Mouse (Mus musculus) CH12F3 (cell line): ENCODE data around the gene Pts.

Experiments used
- in situ Hi-C: fragments of 300-500 bp; cut with MboI; formaldehyde crosslinking; loops from 2 replicates; pipeline ENCODE4 v1.14.3; 2020; ENCODE audit warnings: low sequenced_read_pairs

Gene Pts

GRCm38 (mm10) chr9:50533791-50534190 lies 5.3 kb upstream of the Pts start:
- in situ Hi-C loops, result loop anchor here (10.0 to 25.0 kb wide), 2 partner anchors 199 to 1046 kb away; partner anchors contain the start of gene Ttc12

GRCm38 (mm10) chr9:50533328-50533727 lies 4.8 kb upstream of the Pts start:
- in situ Hi-C loops, result loop anchor here (10.0 to 25.0 kb wide), 2 partner anchors 199 to 1046 kb away; partner anchors contain the start of gene Ttc12

DNA sequence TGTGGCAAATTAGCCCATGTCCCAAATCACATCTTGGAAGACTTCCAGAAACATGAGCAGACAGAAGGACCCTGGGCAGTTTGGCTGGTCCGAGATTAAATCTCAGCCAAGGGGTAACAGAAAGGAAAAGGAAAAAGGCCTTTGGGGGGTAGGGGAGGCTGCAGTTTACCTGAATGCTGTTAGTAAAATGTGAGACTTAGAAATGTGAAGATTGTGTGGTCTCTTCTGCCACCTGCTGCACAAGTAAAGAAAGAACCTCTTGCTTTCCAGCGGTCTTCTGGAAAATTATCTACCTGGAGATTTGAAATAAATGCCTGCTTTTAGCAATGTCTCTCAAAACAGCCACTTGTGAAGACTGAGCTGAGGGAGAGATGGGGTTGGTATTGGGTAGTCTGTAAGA lies 2.4 kb upstream of the Pts start:
- in situ Hi-C loops, result loop anchor here (10.0 to 25.0 kb wide), 2 partner anchors 196 to 1044 kb away; partner anchors contain the start of gene Ttc12

DNA sequence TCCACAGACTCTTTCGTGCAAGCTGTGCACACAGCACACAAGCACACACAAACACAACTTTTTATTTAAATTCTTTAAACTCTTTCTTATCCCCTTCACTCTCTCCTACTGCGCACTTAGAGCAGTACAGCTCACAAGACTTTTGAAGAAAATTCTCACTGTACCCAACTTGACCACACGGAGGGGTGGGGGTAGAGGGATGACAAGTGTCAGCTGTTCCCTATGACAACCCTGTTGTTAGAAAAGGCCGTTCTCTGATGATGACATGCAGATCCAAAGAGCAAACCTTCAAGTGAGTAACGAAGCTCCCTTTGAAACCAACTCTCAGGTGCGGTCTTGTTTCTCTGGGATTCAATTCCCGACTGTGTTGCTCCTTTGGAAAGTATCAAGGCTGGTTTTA lies 664 bp downstream of the Pts start:
- in situ Hi-C loops, result loop anchor here (5.0 to 25.0 kb wide), 2 partner anchors 71 to 1041 kb away; partner anchors contain the start of gene Ttc12

DNA sequence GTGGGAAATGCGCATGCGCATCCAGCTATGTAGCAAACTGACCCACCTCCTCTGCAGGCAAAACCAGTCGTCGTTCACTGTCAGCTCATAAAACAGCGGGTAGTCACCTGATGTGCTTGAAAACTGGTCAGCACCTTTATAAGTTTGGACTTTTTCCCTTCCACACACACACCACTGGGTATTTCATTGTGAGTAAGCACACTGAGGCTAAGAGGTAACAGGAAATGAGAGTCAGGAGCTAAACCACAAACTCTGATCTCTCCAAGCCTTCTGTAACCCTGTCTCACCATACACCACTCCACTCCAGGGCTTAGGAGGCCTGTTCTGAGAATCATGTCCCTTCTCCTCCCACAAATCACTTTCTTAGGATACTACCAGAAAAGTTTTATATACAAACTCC lies 2.9 kb downstream of the Pts start:
- in situ Hi-C loops, result loop anchor here (5.0 to 25.0 kb wide), 2 partner anchors 68 to 1038 kb away; partner anchors contain the start of gene Ttc12

DNA sequence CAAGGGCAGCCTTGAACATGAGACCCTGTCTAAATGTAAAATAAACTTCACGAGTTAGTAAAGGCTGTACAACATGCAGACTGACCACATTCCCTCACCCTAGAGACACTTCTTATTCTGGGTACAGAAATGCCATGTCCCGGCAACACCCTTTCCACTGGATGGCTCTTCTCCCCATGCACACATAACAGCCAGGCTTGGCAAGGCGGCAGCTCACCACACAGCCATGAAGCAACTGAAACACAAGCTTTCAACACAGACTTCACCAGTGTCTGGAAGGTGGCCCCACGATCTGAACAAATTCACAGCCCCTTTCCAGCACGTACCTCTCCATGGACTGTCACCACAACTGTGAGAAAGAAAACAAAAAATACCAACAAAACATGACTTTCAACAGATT lies 3.6 kb downstream of the Pts start:
- in situ Hi-C loops, result loop anchor here (5.0 to 25.0 kb wide), 2 partner anchors 68 to 1038 kb away; partner anchors contain the start of gene Ttc12

DNA sequence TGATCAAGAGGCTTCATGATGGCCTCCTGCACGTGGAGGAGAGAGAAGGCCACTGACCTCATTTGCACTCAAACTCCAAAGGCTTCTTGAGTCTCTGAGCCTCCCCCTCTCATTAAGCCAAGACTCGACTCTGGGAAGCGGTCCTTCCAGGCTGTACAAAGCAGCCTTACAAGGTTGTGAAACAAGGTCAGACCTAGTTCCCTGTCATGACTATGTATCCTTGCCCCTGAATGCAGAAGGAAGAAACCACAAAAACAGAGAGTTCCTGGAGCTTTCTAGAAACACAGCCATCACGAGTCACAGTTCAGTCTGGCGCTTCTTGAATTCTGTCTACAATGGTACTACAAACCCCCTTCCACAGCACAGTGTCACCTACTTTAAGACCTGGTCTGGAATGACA lies 6.0 kb downstream of the Pts start:
- in situ Hi-C loops, result no loop called here

DNA sequence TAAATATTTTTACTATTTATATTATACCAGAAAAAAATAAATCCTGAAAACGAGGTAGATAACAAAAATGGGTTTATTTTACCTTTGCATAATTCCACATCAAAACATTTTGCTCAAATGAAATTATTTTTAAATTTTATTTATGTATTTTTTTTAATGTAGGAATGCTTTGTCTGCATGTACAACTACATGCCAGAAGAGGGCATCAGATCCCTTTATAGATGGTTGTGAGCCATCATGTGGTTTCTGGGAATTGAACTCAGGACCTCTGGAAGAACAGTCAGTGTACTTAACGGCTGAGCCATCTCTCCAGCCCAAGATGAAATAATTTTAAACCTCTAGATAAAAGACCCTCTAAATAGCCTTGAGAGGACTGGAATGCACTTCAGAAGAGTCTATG lies 7.0 kb downstream of the Pts start:
- in situ Hi-C loops, result no loop called here

GRCm38 (mm10) chr9:50520748-50521147 lies 7.8 kb downstream of the Pts start:
- in situ Hi-C loops, result no loop called here

DNA sequence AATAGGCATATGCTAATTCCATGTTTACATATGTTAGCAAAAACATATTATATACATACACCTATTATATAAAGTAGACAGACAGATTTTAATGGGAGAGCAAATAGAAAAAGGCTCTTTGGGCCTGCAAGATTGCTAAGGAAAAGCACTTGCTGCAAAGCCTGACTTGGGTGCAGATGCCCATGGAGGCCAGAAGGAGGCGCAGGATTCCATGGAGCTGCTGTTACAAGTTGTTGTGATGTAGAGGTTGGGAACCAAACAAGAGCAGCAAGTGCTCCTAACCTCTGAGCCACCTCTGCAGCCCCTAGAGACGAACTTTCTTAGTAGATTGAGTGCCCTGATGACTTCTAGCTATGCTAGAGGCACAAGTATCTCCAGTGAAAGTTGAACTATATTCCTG lies 9.7 kb downstream of the Pts start:
- in situ Hi-C loops, result no loop called here

GRCm38 (mm10) chr9:50515462-50515861 lies 13.1 kb downstream of the Pts start:
- in situ Hi-C loops, result no loop called here

DNA sequence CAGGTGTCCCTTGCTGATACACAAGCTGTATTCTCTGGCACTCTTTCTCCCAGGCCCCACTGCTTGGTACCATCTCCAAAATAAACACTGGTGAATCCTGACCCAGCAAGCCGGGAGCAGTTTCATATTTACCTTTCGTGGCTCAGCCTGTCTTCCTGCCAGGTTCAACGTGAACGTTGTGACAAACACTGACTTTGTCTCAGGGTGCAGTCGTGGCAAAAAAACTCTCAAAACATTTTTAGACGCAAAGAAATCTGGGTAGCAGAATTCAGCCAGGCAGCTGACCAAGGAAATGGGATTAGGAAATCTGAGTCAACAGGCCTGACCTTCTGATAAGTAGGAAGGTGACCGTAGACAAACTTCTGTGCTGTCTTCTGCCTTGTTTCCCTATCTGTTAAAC lies 21.0 kb downstream of the Pts start:
- in situ Hi-C loops, result no loop called here

- in situ Hi-C loops, result no loop called here
Measured at GRCm38 (mm10) chr9:50505405-50505804, 23.1 kb downstream of the Pts start.

DNA sequence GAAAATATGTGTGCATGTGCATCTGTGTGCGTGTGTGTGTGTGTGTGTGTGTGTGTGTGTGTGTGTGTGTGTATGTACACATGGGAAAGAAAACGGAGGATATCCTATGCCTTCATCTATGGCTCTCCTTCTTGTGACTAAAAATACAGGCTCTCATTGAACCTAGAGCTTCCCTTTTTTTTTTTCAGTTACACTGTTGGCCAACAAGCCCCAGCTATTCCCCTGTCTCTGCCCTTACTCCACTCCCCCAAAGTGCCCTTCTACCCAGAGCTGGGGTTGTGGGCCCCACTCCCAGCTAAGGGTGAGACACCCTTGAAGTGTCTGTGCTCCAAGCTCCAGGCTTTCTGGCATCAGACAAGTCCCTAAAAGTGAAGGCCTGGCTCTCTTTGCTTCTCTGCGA lies 25.6 kb downstream of the Pts start:
- in situ Hi-C loops, result no loop called here

DNA sequence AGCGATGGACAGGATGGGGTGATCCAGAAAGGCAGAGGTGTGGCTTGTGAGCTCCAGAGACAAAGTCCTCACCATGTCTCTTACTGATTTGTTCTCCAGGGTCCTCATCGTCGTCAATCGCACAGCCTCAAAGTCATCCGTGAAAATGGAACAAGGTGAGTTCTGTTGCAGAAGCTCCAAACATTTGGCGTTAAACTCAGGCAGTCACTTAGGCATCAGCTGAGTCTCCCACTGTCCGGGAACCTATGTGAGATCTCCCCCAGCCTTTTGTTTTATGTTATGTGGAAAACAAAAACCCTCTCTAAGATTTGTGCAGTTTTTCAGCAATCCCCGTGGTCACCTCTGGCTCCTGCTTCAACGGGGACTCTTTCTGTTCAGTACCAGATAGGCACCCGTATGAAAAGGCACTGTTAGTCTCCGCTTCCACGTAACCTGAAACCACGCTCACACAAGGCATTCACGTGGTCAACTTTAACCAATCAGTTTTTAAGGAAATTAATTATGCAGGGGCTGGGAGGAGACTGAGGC lies 27.5 kb downstream of the Pts start:
- in situ Hi-C loops, result no loop called here

- in situ Hi-C loops, result no loop called here
Measured at GRCm38 (mm10) chr9:50500467-50500973, 28.0 kb downstream of the Pts start.

- in situ Hi-C loops, result no loop called here
Measured at GRCm38 (mm10) chr9:50499781-50500180, 28.7 kb downstream of the Pts start.

DNA sequence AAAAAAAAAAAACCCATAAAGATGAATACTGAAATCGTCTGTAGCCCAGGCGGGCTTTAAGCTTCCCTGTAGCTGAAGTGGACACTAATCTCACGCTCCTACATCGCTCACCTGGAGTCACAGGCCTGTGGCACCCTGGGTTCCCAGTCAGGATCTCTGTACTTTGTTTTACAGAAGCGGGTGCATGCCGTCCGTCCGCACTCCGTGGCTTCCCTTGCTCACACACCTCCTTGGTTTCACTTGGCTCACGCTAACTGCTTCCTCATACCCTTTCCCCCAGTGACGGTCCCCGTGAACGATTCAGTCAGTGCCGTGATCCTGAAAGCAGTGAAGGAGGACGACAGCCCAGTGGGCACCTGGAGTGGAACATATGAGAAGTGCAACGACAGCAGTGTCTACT lies 29.7 kb downstream of the Pts start:
- in situ Hi-C loops, result no loop called here

DNA sequence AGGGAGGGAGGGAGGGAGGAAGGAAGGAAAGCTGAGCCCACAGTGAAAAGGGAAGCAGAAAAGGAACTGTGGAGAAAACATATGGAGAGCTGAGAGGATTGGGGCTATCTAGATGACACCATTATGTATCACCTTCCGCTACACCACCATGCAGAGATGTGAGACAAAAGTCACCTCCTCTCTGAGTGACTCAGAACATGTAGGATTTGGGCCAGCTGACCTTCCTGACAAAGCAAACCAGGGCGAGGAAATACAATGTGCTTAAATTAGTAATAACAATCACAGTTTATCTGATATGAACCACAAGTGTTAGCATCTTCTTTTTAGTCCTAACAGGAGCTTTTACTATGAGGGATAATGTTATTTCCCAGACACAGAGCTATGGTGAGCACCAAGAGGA lies 31.0 kb downstream of the Pts start:
- in situ Hi-C loops, result no loop called here

- in situ Hi-C loops, result no loop called here
Measured at GRCm38 (mm10) chr9:50497076-50497475, 31.4 kb downstream of the Pts start.

GRCm38 (mm10) chr9:50496546-50496945 lies 32.0 kb downstream of the Pts start:
- in situ Hi-C loops, result no loop called here

GRCm38 (mm10) chr9:50496151-50496505 lies 32.4 kb downstream of the Pts start:
- in situ Hi-C loops, result no loop called here
